Mouse (Mus musculus): ENCODE measurements around the gene Snap91. TPM values are rescaled to one million over a fixed set of nuclear protein-coding genes. Genes with fewer than 3 reads are reported as not detected.

The Snap91 gene
- polyA plus RNA-seq, 1 experiment, result 131 TPM

DNA sequence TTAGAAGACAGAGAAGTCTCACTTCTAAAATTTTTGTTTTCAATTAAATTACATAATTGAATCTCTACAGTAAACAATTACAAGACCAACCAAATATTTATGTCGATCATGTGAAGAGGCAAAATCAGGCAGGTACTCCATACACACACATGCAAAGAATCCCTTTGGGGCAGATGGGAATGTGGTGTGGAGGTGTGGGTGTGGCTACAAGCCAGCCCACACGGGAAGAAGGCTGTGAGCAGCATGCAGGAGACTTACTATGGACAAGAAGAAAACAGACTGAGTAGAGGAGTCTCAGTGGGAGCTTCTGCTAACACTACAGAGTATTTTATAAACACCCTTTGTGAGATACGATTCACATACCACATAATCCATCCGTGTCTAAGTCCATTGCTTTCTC is 102.2 kb downstream of the Snap91 start:
- TF ChIP-seq POLR2A (IDR thresholded peaks at IDR 0.05; ENCODE audit: borderline replicate concordance, extremely low read depth, insufficient read depth, insufficient read length, poor library complexity, severe bottlenecking) (no peak), CTCF (IDR thresholded peaks at IDR 0.05; ENCODE audit: borderline replicate concordance, extremely low read depth, insufficient read depth, insufficient read length) (no peak)
- DNase-seq (ENCODE audit: low read depth), result no peak

- DNase-seq (ENCODE audit: low read depth), result peak; percentile 43
- TF ChIP-seq CTCF (IDR thresholded peaks at IDR 0.05; ENCODE audit: borderline replicate concordance, extremely low read depth, insufficient read depth, insufficient read length) (no peak), POLR2A (IDR thresholded peaks at IDR 0.05; ENCODE audit: borderline replicate concordance, extremely low read depth, insufficient read depth, insufficient read length, poor library complexity, severe bottlenecking) (no peak)
These were observed 103.1 kb downstream of the Snap91 start for GRCm38 (mm10) chr9:86777309-86777708.

- TF ChIP-seq CTCF (IDR thresholded peaks at IDR 0.05; ENCODE audit: borderline replicate concordance, extremely low read depth, insufficient read depth, insufficient read length) (no peak), POLR2A (IDR thresholded peaks at IDR 0.05; ENCODE audit: borderline replicate concordance, extremely low read depth, insufficient read depth, insufficient read length, poor library complexity, severe bottlenecking) (no peak)
- no peak for DNase-seq (ENCODE audit: low read depth)
These were observed 105.1 kb downstream of the Snap91 start for GRCm38 (mm10) chr9:86775374-86775773.

DNA sequence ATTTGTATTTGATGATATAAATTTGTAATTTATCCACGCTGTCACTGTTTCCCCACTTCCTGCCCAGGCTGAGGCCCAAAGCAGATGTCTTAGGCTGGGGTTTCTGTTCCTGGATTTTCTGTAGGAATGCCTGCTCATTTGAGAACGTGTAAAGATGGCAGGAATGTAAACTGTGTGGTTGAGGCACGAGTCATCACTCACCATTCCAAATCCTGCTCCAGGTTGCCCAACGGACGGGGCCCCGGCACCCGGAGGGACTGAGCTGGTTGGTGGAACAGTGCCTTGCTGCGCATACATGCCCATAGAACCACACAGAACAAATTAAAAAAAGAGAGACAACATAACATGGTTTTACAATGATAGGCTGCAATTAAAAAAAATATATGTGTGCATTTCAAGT is 106.5 kb downstream of the Snap91 start:
- no peak for DNase-seq (ENCODE audit: low read depth)
- TF ChIP-seq CTCF (IDR thresholded peaks at IDR 0.05; ENCODE audit: borderline replicate concordance, extremely low read depth, insufficient read depth, insufficient read length) (no peak), POLR2A (IDR thresholded peaks at IDR 0.05; ENCODE audit: borderline replicate concordance, extremely low read depth, insufficient read depth, insufficient read length, poor library complexity, severe bottlenecking) (no peak)

- DNase-seq (ENCODE audit: low read depth), result no peak
These were observed 107.6 kb downstream of the Snap91 start for GRCm38 (mm10) chr9:86772897-86773296.

GRCm38 (mm10) chr9:86766991-86767390 is 113.5 kb downstream of the Snap91 start:
- no peak for DNase-seq (ENCODE audit: low read depth)
- TF ChIP-seq POLR2A (IDR thresholded peaks at IDR 0.05; ENCODE audit: borderline replicate concordance, extremely low read depth, insufficient read depth, insufficient read length, poor library complexity, severe bottlenecking), result no peak
- TF ChIP-seq CTCF (IDR thresholded peaks at IDR 0.05; ENCODE audit: borderline replicate concordance, extremely low read depth, insufficient read depth, insufficient read length), result no peak

More at GRCm38 (mm10) chr9:86772897-86773296, 107.6 kb downstream of the Snap91 start:
- TF ChIP-seq POLR2A (IDR thresholded peaks at IDR 0.05; ENCODE audit: borderline replicate concordance, extremely low read depth, insufficient read depth, insufficient read length, poor library complexity, severe bottlenecking) (no peak), CTCF (IDR thresholded peaks at IDR 0.05; ENCODE audit: borderline replicate concordance, extremely low read depth, insufficient read depth, insufficient read length) (no peak)

- no peak for DNase-seq (ENCODE audit: low read depth)
- no peak for TF ChIP-seq CTCF (IDR thresholded peaks at IDR 0.05; ENCODE audit: borderline replicate concordance, extremely low read depth, insufficient read depth, insufficient read length)
- no peak for TF ChIP-seq POLR2A (IDR thresholded peaks at IDR 0.05; ENCODE audit: borderline replicate concordance, extremely low read depth, insufficient read depth, insufficient read length, poor library complexity, severe bottlenecking)
These were observed 116.5 kb downstream of the Snap91 start for GRCm38 (mm10) chr9:86764002-86764401.

DNA sequence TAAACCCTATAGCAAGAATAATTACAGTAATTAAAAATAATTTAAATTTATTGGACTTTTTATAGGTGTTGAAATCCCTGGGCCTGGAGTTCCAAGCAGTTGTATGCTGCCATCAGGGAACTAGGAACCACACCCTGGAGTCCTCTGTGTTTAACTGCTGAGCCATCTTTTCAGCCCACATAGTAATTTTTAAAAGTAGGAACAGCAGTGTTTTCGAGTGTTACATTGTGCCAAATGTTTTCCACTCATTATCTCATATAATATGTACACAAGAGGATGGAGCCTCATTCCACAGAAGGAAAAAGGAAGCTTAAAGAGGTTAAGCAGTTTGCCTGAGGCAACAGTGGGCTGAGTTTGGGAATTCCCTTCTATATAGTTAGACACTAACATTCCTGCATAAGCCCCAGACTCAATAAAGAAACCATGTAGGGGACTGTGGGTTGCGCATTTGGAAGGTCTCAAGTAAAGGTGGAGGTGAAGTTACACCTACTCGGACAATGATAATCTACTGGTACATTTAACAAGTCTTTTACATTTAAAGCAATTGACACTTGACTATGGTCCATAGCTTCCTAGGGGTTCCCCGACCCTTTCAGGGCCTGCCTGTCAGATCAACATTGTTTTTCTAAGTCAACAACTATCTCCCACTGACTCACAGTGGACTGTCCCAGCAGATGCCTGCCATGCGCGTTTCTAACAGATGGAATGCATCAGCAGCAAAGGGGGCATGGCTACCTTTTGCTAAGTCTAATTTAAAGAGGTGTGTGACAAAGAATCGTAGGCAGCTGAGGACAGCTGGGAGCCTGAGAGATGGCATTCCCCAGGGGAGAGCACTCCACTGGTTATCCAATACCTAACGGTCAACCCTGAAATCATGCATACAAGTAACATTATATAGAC is 117.7 kb downstream of the Snap91 start:
- TF ChIP-seq CTCF (IDR thresholded peaks at IDR 0.05; ENCODE audit: borderline replicate concordance, extremely low read depth, insufficient read depth, insufficient read length) (no peak), POLR2A (IDR thresholded peaks at IDR 0.05; ENCODE audit: borderline replicate concordance, extremely low read depth, insufficient read depth, insufficient read length, poor library complexity, severe bottlenecking) (no peak)
- DNase-seq (ENCODE audit: low read depth), result no peak

DNA sequence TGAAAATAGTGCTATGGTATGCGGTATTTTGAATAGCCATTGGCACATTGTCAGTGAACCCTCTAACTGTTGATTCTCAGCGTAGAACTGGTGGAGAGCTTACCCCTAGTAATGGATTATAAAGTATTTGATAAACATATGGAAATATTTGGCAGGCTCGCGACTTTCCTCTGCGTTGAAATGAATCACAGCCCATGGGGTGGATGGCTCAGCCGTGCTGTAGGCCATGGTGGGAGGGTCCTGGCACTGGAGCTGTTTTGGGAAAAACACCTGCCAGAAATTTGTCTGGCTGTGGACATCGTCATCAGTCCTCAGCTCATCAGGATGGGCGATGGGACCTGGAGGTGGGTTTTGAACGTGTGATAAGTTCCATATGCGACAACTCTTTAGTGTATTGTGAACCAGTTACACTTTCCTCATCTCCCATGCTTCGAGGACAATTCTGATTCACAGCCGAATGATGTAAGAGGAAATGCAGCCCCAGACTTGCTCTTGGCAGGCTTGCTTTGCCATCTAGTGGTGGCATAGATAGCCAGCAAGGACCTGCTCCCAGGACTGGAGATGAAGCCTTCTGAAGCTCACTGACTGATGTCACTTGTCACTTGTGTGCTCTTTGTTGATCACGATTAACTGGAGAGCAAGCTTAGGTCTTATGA is 134.4 kb downstream of the Snap91 start:
- DNase-seq (ENCODE audit: low read depth), result peak; percentile 94
- TF ChIP-seq CTCF (IDR thresholded peaks at IDR 0.05; ENCODE audit: borderline replicate concordance, extremely low read depth, insufficient read depth, insufficient read length) (peak; percentile 90), POLR2A (IDR thresholded peaks at IDR 0.05; ENCODE audit: borderline replicate concordance, extremely low read depth, insufficient read depth, insufficient read length, poor library complexity, severe bottlenecking) (no peak)

- TF ChIP-seq CTCF (IDR thresholded peaks at IDR 0.05; ENCODE audit: borderline replicate concordance, extremely low read depth, insufficient read depth, insufficient read length) (no peak), POLR2A (IDR thresholded peaks at IDR 0.05; ENCODE audit: borderline replicate concordance, extremely low read depth, insufficient read depth, insufficient read length, poor library complexity, severe bottlenecking) (no peak)
- no peak for DNase-seq (ENCODE audit: low read depth)
These were observed 136.4 kb downstream of the Snap91 start for GRCm38 (mm10) chr9:86744041-86744440.
